Mouse (Mus musculus) frontal cortex, adult (tissue): Measurements from ENCODE around the gene Irf2bpl.
A peak's percentile ranks its signal among the peaks of the same experiment; 100 is the strongest.

ENCODE experiments used
- ATAC-seq: cut with Nextera tagmentation; 2 replicates; pipeline ENCODE4 v1.9.2; 2017; ENCODE audit warnings: mild to moderate bottlenecking, moderate library complexity, mixed read lengths; ENCODE audit not compliant: low TSS enrichment

The Irf2bpl gene

DNA sequence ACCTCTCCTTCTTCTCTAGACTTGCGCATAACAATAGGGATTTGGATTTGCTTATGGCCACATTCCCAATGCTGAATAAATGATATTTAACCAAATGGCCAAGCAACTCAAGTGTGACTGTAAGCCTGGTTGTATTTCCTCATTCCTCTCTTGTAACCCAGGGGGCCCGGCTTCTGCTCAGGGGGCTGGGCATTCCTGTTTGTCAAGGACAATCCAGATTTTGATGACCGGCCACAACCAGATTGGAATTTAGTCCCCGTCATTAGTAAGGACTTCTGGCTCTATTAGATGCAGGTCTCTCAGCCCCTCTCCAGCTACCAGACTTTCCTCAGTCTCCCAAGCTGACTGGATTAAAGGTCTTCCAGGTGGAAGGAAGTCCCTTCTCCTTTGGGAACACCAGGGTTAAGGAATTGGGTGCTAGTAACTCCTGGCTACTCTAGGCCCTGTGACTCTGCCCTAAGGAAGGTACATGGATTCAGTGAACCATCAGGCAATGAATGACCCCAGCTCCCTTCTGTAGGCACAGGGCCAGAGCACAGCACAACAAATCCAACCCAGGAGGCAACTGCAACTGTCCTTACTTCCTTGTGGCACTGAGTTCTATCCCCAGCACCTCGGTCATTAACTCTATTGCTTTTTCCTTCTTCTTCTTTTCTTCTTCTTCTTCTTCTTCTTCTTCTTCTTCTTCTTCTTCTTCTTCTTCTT lies 20.1 kb downstream of the Irf2bpl start:
- ATAC-seq, result no peak

DNA sequence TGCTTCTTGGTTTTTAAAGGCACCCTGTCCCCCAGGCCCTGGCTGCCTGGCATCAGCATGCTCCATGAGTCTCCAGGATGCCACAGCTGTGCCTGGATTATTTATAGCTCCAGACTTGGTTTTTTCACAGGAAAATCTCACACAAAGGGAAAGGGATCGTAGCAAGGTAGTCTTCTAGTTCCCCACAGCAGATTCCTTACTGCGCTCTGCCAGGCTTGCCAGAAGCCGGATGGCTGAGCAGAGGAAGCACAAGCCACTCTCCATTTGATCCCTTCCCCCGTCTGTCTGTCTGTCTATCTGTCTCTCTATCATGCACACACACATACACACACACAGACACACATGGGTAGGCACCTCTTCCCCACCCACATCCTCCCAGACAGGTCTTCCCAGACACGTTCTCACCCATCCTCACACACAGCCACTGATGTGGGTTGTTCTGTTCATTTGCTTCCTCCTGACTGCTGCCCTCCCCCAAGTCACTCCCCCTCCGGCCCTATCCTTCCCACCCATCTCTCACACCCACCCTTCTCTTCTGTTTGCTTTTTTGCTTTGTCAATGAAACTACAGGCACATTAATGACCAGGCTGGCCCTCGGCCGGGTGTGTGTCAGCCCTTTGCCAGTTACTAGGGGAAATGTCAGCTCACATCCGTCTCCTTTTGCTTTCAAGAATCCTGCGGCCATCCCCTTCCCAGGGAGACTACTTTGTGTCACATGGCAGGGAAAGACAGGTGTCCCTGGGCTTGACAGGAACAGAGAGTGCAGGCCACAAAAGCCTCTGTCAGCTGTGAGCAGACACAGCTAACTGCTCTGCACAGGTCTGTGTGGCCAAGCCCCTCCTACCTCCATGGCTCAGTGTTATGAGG lies 24.4 kb downstream of the Irf2bpl start:
- ATAC-seq, result peak; percentile 60

DNA sequence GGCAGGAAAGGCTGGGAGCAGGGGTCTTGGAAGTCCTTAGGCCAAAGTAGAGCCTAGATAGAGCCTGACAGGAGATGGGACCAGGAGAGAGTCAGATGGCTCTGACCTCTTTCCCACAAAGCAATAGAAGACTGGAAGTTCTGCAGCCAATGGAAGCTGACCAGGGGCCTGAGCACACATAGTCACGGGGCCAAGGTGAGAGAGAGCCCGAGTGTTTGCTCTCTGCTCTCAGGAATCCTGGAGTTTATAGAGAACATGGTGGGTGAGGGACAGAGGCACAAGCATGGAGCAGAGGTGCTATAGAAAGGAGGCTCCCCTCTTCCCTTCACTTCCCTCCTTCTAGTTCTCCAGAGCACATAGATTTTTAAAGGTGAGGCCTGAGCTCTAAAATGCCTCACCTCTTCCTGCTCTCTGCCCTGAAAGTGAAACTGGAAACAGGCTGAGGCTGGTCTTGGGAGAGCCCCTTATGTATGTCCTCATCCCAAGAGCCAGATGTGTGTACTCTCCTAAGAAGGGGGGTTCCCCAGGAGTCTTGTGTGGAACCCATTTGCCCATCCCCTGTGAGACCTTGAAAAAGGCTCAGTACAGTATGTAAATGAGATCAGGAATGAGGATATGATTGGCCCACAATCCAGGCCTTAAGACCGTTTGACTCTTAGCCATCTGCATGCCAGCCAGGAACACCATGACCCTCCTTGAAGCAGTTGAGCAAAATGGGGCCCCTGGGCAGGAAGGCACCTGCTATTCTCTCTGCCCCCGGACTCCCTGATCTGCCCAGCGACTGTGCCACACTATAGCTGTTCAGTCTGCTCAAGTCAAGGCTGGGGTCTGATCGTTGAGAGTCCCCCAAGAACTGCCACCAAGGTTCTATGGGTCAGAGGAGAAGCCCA lies 25.4 kb downstream of the Irf2bpl start:
- peak; percentile 10; the same call in 1 of the 2 replicates for ATAC-seq

DNA sequence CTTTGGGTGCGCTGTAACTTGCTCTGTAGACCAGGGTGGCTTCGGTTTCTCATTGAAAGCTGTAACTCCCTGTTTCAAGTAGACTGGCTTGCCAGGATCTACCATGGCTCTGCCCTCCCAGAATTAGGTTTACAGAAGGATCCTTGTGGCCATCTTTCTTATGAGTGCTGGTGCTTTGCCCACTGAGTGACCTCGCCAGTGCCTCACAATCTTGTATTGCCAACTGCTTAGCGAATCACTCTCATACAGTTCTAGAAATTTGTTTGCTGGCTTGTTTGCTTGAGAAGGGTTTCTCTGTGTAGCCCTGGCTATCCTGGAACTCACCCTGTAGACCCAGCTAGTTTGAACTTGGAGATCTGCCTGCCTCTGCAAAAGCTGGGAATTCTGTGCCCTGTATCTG lies 26.1 kb downstream of the Irf2bpl start:
- no peak for ATAC-seq

DNA sequence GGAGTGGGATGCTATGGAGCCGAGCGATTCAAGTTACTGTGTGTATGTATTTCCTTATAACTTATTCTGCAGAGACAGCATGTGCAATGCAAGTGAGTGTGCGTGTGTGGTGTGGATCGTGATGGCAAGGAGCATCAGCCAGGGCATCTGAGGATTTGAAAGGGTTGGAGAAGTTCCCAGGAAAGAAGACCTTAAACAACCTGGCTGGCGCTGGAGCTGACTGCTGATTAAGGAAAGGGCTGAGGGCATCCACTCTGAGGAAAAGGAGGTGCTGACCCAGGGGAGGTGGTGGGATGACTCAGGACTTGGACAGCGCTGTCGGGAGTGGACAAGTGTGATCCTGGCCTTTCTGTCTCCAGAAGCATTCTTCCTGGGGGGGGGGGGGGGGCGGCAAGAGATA lies 27.3 kb downstream of the Irf2bpl start:
- ATAC-seq, result no peak

DNA sequence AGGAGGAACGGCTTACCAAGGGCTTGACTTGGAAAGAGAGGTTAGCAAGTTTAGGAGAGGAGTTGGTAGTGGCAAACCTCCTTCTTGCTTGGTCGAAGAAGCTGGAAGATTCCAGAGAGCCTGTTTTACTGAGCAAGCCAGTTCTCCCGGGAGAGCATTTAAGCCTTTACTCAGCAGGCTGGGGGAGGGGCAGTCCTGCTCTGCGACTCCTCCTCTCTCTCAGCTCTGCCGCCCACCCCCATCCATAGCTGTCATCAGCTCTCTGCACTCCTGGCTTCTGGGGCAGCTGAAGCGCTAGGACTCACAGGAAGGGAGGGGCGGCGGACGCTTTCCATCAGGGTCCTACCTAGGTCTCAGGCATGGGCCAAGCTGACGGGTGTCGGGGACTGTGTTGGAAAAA lies 28.9 kb downstream of the Irf2bpl start:
- peak; percentile 32; the same call in 1 of the 2 replicates for ATAC-seq

DNA sequence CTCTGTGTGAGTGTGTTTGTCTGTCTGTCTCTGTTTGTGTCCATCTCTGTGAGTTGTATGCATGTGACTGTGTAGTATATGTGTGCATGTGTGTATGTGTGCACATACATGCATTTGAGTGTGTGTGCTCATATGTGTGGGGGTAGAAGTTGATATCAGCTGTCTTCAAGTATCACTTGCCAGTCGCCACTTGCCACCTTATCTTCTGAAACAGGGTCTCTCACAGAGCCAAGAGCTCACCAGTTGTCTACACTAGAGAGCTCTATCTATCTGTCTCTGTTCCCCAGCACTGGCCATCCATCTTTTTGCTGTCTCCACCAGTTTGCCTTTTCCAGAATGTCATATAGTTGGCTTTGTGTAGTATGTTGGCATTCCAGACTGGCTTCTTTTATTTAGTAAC lies 31.1 kb downstream of the Irf2bpl start:
- ATAC-seq, result no peak

DNA sequence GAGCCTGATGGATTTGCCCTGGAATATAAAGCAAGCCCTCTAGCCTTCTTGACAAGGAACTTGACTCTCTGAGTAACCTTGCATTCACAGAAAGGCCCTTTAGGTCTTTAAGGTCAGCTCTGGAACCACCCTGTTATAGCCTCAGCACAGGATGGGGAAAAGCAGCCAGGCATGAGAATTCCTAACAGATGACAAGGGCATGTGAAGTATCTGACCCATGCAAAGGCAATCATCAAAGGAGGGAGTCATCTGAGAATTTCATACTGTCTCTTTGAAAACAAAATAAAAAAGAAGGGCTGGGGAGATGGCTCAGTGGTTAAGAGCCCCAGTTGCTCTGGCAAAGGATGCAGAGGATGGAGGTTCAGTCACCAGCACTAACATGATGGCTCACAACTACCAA lies 33.3 kb downstream of the Irf2bpl start:
- ATAC-seq, result no peak

DNA sequence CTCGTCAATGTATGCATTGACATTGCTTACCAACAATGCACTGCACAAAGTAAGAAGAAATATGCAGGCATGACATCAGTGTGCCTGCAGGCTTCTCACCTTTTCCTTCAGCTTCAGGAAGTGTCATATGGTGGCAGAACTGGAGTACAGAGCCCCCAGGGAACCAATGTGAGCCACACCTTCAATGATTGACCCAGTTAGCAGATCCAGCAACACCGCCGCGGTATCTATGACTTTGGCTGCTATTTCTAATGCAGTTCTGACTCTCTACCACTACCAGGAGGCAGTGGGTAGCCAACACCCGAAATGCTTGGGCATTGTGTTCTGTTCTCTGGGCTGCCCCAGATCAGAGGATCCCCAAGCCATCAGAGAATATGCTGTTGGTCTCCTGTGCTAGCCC lies 33.9 kb downstream of the Irf2bpl start:
- ATAC-seq, result peak; percentile 33; the same call in 1 of the 2 replicates

DNA sequence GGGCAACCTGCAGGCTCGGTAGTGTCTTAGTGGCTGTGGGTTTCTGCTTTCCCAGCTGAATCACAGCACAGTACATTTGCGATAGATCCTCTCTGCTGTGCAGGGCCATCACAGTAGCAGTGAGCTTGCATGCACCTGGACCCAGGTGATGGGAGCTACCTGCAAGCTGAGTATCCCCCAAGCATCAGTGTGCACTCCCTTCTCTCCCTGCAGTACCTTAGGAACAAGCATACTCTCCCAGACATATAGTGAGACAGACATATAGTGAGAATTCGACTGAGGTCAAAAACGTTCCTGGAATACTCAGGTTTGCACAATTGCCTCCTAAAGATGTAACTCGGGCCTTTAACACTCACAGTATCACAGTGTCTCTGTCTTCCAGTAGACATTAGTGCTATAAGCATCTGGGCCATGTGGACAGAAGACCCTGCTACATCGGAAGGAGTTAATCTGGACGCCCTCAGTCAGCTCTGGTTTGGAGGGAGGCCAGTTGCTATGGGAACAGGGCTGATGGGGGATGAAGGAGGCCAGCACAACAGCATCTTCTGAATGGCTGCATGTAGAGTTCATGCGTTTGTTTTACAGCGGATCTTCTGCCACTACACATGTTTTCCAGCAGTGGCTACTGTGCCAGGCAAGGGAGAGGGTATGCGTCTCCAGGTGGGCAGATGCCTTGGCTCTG lies 34.5 kb downstream of the Irf2bpl start:
- peak; percentile 71 for ATAC-seq

DNA sequence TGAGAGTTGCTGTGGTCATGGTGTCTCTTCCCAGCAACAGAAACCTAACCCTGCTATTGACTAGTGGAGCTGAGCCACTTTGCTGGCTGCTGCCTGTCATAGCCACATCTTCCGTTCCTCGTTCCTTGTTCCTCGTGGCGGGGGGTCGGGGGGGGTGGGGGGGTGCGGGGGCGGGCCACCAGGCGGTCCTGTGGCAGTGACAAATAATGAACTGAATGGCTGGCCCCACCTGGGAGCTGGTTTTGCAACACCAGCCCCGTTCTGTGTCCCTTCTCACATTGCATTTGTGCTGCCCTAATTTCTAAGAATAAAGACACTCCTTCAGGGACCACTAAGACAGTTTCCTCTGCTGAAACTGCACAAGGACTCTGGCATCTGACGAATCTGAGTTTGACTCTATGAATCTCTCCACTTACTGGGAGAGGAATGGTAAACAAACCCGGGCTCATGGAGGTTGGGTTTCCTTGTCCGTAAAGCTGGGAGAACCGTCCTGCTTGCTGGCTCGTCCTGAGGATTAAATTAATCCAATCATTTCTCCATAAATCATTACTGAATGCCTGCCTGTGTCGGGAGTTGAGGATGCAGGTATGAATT lies 41.6 kb downstream of the Irf2bpl start:
- no peak for ATAC-seq

DNA sequence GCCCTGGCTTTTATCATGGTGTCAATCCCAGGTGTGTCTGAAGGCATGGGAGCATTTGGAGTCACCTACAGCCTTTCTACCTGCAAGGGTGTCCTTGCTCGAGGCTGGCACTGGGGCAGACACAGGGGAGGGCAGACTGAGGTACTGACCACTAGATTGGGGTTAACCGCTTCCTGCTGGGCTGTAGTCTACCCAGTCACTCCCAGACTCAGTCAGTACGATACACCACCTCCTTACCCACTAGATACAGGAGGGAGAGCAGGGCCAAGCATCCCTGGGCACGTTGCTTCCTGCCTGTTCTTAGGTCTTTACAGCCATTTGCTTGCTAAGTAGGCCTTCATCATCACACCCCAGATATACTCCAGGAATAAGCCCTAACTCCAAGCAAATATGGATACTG lies 44.1 kb downstream of the Irf2bpl start:
- no peak for ATAC-seq

DNA sequence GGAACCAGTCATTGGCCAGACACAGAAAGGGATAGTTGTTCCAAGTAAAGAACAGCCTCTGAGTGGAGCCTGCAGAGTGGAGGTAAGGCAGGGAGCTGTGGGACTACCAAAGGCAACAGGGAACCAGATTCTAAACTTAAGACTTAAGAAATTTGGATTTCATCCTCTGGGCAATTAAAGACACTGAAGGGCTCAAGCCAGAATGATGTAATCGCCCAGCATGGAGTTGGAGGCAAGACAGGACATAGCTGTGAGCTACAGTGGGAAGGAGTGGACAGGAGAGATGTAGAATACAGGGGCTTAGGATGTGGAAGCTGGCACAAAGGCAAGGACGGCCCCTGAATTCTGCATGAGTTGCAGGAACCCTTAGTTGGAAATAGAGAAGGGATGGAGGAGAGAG lies 46.4 kb downstream of the Irf2bpl start:
- ATAC-seq, result no peak

DNA sequence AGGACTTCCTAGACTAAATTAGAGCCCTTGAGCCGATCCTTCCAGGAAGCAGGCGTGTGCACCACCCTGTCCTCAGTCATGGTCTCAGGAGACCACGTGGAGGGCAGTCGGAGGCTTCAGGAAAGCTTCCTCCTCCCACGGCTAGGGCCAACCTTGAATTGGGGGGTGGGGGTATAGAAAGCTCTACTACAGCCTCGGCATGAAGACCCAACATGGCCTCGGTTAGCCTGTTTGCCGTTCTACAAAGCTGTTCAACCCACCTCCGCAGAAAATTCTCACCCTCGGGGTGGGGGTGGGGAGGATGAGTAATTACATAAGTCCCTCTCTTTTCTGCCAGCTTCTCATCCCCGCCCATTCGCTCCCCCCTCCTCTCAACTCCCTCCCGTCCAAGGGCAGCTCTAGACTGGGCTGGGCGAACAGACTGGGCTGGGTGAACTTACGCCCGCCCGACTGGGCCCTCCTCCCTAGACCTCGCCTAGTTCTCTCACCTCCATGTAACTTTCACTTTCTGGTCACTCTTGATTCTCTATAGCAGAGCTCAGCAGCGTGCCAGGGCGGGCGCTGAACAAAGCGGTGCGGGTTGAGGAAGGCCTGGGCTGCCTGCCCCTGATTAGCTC lies 48.1 kb downstream of the Irf2bpl start:
- peak; percentile 53 for ATAC-seq

DNA sequence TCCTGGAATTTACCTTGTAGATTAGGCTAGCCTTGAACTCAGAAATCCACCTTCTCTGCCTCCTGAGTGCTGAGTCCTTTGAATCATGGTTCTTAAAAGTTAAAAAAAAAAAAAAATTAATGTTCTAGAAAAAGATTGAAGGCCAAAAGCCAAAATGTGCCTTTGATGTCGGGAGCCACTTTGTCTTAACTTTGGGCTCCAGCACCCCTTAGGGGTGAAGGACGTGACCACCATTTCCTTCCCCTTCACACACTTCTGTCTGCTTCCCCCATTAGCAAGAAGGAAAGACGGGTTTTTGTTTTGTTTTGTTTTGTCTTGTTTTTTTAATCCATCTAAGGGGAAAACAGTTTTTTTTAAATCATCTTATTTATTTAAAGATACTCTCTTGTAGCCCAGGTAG lies 48.7 kb downstream of the Irf2bpl start:
- ATAC-seq, result no peak

DNA sequence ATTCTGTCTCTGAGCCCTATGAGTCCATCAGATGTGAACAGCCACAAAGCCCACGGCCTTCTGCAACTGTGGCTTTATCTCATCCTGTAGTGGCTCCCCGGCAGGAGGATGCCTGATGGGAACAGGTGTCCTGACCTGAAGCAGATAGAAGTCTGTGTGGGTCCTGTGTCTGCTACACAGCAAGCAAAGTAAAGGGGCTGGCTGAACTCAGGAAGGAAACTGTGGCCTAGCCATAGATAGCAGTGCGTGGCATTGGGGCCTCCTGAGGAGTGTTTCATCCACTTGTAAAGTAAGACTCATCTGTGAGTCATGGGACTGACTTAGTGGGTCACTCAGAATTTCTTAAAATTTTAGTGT lies 50.2 kb downstream of the Irf2bpl start:
- ATAC-seq, result no peak

DNA sequence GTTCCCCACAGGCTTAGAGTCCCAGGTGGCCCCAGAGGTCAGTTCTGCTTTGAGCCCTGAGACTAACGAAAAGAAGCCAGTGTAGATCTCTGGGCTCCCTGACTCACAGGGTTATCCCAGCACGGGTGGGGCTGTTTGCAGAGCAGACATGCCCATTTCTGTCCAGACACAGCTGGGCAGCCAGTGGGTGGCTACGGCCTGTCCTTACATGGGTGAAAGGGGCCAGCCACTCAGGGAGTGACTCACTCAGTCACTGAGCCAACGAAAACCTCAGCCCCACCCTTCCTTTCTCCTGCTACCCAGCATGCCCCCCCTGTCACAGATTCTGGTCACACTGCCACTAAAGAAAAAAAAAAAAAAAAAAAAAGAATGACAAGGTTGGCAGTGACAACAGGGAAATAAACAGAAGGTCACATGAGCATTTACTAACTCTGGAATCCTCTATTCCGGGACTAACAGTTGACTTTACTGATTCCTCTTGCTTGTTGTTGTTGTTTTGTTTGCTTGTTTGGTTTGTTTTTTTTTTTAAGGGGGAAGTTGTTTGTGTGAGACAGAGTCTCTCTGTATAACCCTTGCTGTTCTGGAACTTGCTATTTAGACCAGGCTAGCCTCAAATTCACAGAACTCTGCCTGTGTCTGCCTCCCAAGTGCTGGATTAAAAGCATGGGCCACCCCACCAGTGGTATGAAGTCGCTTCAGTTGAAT lies 50.7 kb downstream of the Irf2bpl start:
- ATAC-seq, result peak; percentile 22

DNA sequence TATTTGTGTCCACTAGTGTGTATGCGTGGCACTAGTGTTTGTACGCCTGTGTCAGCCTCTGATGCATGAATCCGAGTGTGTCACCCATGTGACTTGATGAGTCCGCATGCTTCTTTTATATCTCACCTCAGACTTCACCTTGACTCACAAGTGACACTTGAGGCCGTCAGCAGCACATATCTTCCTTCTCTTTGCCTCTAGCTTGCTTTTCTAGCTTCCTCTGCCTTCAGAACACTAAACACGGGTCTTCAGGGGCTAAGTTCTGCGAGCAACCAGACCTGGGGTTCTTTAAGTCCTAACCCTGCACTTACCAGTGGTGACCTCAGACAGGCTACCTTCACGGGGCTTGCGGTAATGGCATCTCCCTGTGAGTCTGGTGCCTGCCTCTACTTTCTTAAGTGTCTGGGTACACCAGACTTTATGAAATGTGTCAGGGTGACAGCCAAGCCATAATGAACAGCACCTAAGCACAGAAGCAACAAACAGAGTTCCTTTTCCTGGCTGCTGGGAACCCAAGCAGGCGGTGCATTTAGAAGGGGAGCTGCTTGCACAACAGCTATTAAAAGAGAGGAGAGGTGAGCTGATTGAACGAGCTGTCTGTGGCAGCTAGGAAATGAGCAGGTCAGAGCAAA lies 51.9 kb downstream of the Irf2bpl start:
- no peak for ATAC-seq
